Mouse (Mus musculus) T-helper 1 cell (primary cell): Measurements from ENCODE around the gene Trim40.

Experiments used
- in situ Hi-C: fragments of 300-600 bp; cut with MboI, MseI; formaldehyde crosslinking; loops from one replicate; pipeline ENCODE4 v1.15.1; 2025; ENCODE audit warnings: high pct_unique_total_duplicates

Gene Trim40

DNA sequence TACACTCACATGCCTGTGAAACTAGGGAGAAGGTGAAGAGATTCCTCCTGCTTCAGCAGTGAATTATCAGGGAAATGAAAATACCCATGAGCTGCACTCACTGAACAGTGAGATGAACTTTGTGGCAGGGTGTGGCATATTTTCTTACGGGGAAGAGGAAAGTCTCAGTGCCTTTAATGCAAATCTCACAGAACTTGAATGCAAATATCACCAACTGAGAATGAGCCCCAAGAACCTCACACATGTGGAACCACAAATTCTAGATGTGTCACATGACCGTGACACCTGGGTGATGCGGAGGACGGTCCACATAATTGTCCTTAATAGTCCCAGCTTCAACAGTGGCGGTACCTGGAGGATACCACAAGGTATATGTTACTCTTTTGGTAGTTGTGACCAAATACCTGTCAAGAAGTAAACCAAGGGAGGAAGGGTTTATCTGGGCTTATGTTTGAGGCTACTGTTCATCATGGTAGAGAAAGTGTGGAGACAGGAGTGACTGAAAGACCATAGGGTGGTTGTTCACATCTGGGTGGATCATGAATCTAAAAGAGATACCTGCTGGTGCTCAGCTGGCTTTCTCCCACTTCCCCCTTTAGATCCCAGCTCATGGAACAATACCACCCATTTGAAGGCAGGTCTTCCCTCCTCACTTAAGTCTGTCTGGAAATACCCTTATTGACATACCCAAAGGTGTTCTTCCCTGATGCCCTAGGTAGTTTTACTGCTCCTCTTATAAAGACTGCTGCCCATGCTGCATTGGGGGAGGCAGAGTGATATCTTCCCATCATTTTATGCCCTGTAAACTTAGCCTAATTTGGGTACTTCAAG lies at the start of gene Trim40:
TSS of gene Trim40 (minus strand) at position 51 of the 831 bp plus-strand sequence.
- in situ Hi-C loops, result loop anchor here (5.0 kb wide), 2 partner anchors 97 to 312 kb away; partner anchors contain the start of genes H2-M5 and Olfr94

GRCm38 (mm10) chr17:36938056-36938455 lies 48.1 kb upstream of the Trim40 start:
- in situ Hi-C loops, result no loop called here

GRCm38 (mm10) chr17:36931806-36932205 lies 41.9 kb upstream of the Trim40 start:
- in situ Hi-C loops, result no loop called here

DNA sequence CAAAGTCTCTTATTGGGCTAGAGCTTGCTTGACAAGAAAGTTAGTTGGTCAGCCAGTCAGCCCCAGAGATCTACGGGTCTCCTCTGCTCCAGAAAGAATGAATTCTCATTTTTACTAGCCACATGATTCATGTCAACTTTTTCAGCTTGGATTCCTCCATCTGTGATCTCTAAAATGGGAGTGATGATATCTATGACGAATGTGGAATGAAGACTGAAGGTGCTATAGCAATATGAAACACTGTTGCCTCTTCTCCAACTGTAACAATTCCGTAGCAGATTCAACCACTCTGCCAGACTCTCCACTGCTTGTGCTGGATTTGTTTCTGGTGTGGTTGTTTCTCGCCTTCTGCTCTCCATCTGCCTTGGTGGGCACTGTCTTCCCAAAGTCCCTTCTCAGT lies 41.2 kb upstream of the Trim40 start:
- in situ Hi-C loops, result no loop called here

GRCm38 (mm10) chr17:36930233-36930632 lies 40.3 kb upstream of the Trim40 start:
- in situ Hi-C loops, result no loop called here

GRCm38 (mm10) chr17:36929236-36929932 lies 39.5 kb upstream of the Trim40 start:
- in situ Hi-C loops, result no loop called here

GRCm38 (mm10) chr17:36927496-36928120 lies 37.7 kb upstream of the Trim40 start:
- in situ Hi-C loops, result no loop called here

GRCm38 (mm10) chr17:36923491-36923890 lies 33.6 kb upstream of the Trim40 start:
- in situ Hi-C loops, result no loop called here

- in situ Hi-C loops, result no loop called here
Observed at GRCm38 (mm10) chr17:36922715-36923114, 32.8 kb upstream of the Trim40 start.

- in situ Hi-C loops, result no loop called here
Observed at GRCm38 (mm10) chr17:36920239-36920638, 30.3 kb upstream of the Trim40 start.

- in situ Hi-C loops, result no loop called here
Observed at GRCm38 (mm10) chr17:36915076-36915475, 25.2 kb upstream of the Trim40 start.

DNA sequence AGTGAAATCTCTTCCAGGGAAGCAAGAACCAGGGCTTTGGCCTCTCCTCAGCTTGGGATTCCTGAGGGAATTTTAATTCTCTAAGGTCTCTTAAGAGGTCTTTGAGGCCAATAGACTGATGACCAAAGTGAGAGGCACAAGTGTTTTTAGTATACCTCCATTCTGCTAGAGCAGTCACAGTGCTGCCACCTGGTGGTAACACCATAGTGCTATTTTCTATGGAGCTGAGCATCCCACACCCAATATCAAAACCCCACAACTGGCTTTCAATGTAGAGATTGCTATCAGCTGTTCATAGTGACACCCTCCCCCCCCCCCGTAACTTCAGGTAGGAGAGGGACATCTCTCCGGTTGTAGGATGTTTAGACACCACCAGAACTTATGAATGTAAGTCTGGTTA lies 24.2 kb upstream of the Trim40 start:
- in situ Hi-C loops, result no loop called here

- in situ Hi-C loops, result no loop called here
Observed at GRCm38 (mm10) chr17:36912031-36912430, 22.1 kb upstream of the Trim40 start.

- in situ Hi-C loops, result no loop called here
Observed at GRCm38 (mm10) chr17:36909802-36910201, 19.9 kb upstream of the Trim40 start.

GRCm38 (mm10) chr17:36908235-36908634 lies 18.3 kb upstream of the Trim40 start:
- in situ Hi-C loops, result no loop called here

DNA sequence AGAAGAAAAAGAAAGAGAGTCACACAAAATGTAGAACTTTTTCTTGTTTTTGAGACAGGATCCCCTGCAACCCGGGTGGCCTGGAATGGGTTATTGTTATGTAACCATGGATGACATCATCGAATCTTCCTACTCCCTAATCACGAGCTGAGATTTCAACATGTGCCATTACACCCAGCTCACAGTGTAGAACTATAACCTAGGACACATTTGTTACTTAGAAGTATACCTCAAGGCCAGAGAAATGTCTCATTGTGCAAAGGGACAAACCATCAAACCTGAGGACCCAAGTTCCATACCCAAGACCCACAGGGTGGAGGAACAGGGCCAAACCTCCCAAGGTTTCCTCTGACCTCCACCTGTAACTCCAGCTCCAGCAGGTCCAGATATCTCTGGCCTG lies 13.7 kb upstream of the Trim40 start:
- in situ Hi-C loops, result no loop called here

- in situ Hi-C loops, result no loop called here
Observed at GRCm38 (mm10) chr17:36900691-36901090, 10.8 kb upstream of the Trim40 start.

DNA sequence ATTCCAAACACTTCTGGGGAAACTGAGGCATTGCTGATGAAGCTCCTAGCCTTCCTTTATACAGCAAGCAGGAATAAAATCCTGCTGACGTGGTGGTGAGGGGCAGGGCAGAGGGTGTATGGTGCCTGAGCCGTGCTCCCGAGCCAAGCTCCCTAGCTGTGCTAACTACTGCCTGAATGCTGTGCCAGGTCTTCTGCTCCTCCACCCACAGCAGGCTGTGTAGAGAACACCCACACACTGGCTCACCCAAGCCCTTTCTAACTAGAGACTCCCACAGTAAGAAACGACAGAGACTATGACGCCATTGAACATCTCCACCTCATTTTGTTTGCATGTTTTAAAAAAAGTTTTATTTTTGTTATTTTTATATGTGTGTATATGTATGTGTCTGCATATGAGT lies 10.1 kb upstream of the Trim40 start:
- in situ Hi-C loops, result no loop called here

GRCm38 (mm10) chr17:36899376-36899775 lies 9.5 kb upstream of the Trim40 start:
- in situ Hi-C loops, result no loop called here

DNA sequence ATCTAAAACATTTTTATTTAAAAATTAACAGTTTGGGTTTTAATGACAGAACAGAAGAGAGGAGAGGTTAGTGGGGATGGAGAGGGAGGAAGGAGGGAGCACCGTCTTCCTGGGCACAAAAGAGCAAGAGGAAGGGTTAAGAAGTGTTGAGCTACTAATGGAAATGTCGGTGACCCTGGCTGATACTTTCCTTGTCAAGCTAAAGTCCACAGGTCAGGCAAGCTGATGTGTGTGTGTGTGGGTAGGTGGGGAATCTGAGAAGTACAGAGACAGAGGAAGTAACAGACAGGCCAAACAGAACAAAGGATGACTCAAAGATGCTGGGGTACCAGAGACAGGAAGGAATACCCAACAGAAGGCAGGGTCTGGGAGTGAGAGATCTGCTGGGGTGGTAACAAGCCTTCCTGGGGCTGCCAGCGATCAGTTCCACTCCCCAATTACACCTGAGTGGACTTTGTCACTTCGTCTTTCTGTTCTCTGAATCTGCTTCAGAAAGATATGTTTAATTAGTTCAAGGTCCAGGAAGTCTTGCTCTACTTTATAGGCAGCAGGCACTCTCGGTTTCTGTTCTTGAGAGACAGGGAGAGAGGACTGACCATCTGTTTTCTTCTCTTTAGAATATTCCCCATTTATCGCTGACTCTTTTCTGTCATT lies 7.8 kb upstream of the Trim40 start, which contains the start of gene Trim31:
TSS of gene Trim31 (plus strand) at position 567 of the 654 bp plus-strand sequence.
- in situ Hi-C loops, result no loop called here

GRCm38 (mm10) chr17:36897065-36897464 lies 7.1 kb upstream of the Trim40 start:
- in situ Hi-C loops, result no loop called here

DNA sequence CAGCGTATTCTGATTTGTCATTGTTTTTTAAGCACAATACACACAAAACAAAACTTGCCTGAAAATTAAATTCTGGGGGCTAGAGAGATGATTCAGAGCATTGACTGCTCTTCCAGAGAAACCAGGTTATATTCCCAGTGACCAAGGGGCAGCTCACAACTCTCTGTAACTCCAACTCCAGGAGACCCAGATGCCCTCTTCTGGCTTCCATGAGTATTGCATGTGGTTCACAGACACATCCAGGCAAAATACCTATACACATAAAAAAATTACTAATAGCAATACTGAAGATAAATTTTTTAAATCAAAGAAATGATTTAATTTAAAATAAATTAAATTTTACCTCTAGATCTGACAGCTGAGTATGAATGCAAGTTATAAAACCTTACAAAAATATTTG lies 6.7 kb upstream of the Trim40 start:
- in situ Hi-C loops, result no loop called here
